Mouse (Mus musculus): ENCODE results near the gene Olfr1404. TPM values are rescaled to one million over a fixed set of nuclear protein-coding genes. Genes with fewer than 3 reads are reported as not detected.
"Not testable (repeated sequence)": the region's sequence is repeated elsewhere in the genome, so short reads cannot be mapped to it uniquely, and the experiment has no call there.

Gene Olfr1404
- not detected in 2 replicates for polyA plus RNA-seq (2012; ENCODE audit: insufficient read depth, insufficient read length, low replicate concordance, missing spikeins)

- 91% methylated on average over 5 of the region's 5 CpGs for WGBS
- Histone ChIP-seq H3K4me3 (ENCODE audit: insufficient read depth, low read depth, low read length) (no peak within 1 kb of the TSS), H3K4me1 (ENCODE audit: control insufficient read depth, insufficient read depth, low read length) (no peaks in the 10 kb centered on the region), H3K27ac (ENCODE audit: insufficient read depth, low read depth, low read length) (no peak within 1 kb of the TSS)
- TF ChIP-seq POLR2A (IDR thresholded peaks at IDR 0.05; ENCODE audit: insufficient read depth, low read depth, low read length) (no peak), CTCF (IDR thresholded peaks at IDR 0.05; ENCODE audit: insufficient read depth, low read depth, low read length) (no peak)
These were observed at the start of gene Olfr1404 for GRCm38 (mm10) chr1:173212092-173212491. Gene Olfr1404, plus strand, starts transcription at chr1:173212392.

GRCm38 (mm10) chr1:173174154-173174842 is 37.9 kb upstream of the Olfr1404 start:
- Histone ChIP-seq H3K27ac (ENCODE audit: insufficient read depth, low read depth, low read length) (no peak overlapping the region), H3K4me3 (ENCODE audit: insufficient read depth, low read depth, low read length) (no peak overlapping the region), H3K4me1 (ENCODE audit: control insufficient read depth, insufficient read depth, low read length) (no peaks in the 10 kb centered on the region)
- TF ChIP-seq CTCF (IDR thresholded peaks at IDR 0.05; ENCODE audit: insufficient read depth, low read depth, low read length) = no peak
- no peak for TF ChIP-seq POLR2A (IDR thresholded peaks at IDR 0.05; ENCODE audit: insufficient read depth, low read depth, low read length)

GRCm38 (mm10) chr1:173190540-173190939 is 21.7 kb upstream of the Olfr1404 start, which contains the start of gene Olfr1406:
Gene Olfr1406, minus strand, starts transcription at chr1:173190640.
- TF ChIP-seq CTCF (IDR thresholded peaks at IDR 0.05; ENCODE audit: insufficient read depth, low read depth, low read length) (no peak), POLR2A (IDR thresholded peaks at IDR 0.05; ENCODE audit: insufficient read depth, low read depth, low read length) (no peak)
- Histone ChIP-seq H3K4me3 (ENCODE audit: insufficient read depth, low read depth, low read length) (no peak within 1 kb of the TSS), H3K27ac (ENCODE audit: insufficient read depth, low read depth, low read length) (no peak within 1 kb of the TSS), H3K4me1 (ENCODE audit: control insufficient read depth, insufficient read depth, low read length) (no peaks in the 10 kb centered on the region)
- 51% methylated on average over 3 of the region's 3 CpGs for WGBS

GRCm38 (mm10) chr1:173192059-173192458 is 20.1 kb upstream of the Olfr1404 start:
- TF ChIP-seq CTCF (IDR thresholded peaks at IDR 0.05; ENCODE audit: insufficient read depth, low read depth, low read length) = no peak
- no peak for TF ChIP-seq POLR2A (IDR thresholded peaks at IDR 0.05; ENCODE audit: insufficient read depth, low read depth, low read length)
- Histone ChIP-seq H3K4me3 (ENCODE audit: insufficient read depth, low read depth, low read length) (no peak overlapping the region), H3K27ac (ENCODE audit: insufficient read depth, low read depth, low read length) (no peak overlapping the region), H3K4me1 (ENCODE audit: control insufficient read depth, insufficient read depth, low read length) (no peaks in the 10 kb centered on the region)
- WGBS = 79% methylated on average over 3 of the region's 3 CpGs

- H3K4me1 ChIP-seq (ENCODE audit: control insufficient read depth, insufficient read depth, low read length) = no peaks in the 10 kb centered on the region
- H3K27ac ChIP-seq (ENCODE audit: insufficient read depth, low read depth, low read length) = no peak overlapping the region
- H3K4me3 ChIP-seq (ENCODE audit: insufficient read depth, low read depth, low read length) = no peak overlapping the region
- WGBS = 90% methylated on average over 2 of the region's 2 CpGs
- TF ChIP-seq POLR2A (IDR thresholded peaks at IDR 0.05; ENCODE audit: insufficient read depth, low read depth, low read length) (no peak), CTCF (IDR thresholded peaks at IDR 0.05; ENCODE audit: insufficient read depth, low read depth, low read length) (no peak)
These were observed 15.8 kb upstream of the Olfr1404 start for GRCm38 (mm10) chr1:173196359-173196758.

GRCm38 (mm10) chr1:173197508-173197907 is 14.7 kb upstream of the Olfr1404 start, which contains the start of gene Olfr218:
Gene Olfr218, plus strand, starts transcription at chr1:173197808.
- no peak for TF ChIP-seq POLR2A (IDR thresholded peaks at IDR 0.05; ENCODE audit: insufficient read depth, low read depth, low read length)
- WGBS = 46% methylated on average over 5 of the region's 5 CpGs
- Histone ChIP-seq H3K4me1 (ENCODE audit: control insufficient read depth, insufficient read depth, low read length) (no peaks in the 10 kb centered on the region), H3K27ac (ENCODE audit: insufficient read depth, low read depth, low read length) (no peak within 1 kb of the TSS), H3K4me3 (ENCODE audit: insufficient read depth, low read depth, low read length) (no peak within 1 kb of the TSS)

GRCm38 (mm10) chr1:173216481-173216880 is 4.3 kb downstream of the Olfr1404 start:
- Histone ChIP-seq H3K4me3 (ENCODE audit: insufficient read depth, low read depth, low read length) (no peak overlapping the region), H3K4me1 (ENCODE audit: control insufficient read depth, insufficient read depth, low read length) (no peaks in the 10 kb centered on the region), H3K27ac (ENCODE audit: insufficient read depth, low read depth, low read length) (no peak overlapping the region)
- TF ChIP-seq CTCF (IDR thresholded peaks at IDR 0.05; ENCODE audit: insufficient read depth, low read depth, low read length) (no peak), POLR2A (IDR thresholded peaks at IDR 0.05; ENCODE audit: insufficient read depth, low read depth, low read length) (no peak)
- 95% methylated on average over 3 of the region's 3 CpGs for WGBS

- TF ChIP-seq CTCF (IDR thresholded peaks at IDR 0.05; ENCODE audit: insufficient read depth, low read depth, low read length) = no peak
- TF ChIP-seq POLR2A (IDR thresholded peaks at IDR 0.05; ENCODE audit: insufficient read depth, low read depth, low read length) = no peak
- 80% methylated on average over 2 of the region's 2 CpGs for WGBS
- Histone ChIP-seq H3K4me3 (ENCODE audit: insufficient read depth, low read depth, low read length) (no peak within 1 kb of the TSS), H3K4me1 (ENCODE audit: control insufficient read depth, insufficient read depth, low read length) (no peaks in the 10 kb centered on the region), H3K27ac (ENCODE audit: insufficient read depth, low read depth, low read length) (no peak within 1 kb of the TSS)
These were observed 14.9 kb downstream of the Olfr1404 start, which contains the start of gene Fcer1a for GRCm38 (mm10) chr1:173227081-173227480. Gene Fcer1a, minus strand, starts transcription at chr1:173227214.

GRCm38 (mm10) chr1:173237004-173237403 is 24.8 kb downstream of the Olfr1404 start:
- WGBS = 88% methylated on average over 1 of the region's 1 CpGs
- not testable (repeated sequence) for H3K27ac ChIP-seq (ENCODE audit: insufficient read depth, low read depth, low read length); H3K4me3 ChIP-seq (ENCODE audit: insufficient read depth, low read depth, low read length); H3K4me1 ChIP-seq (ENCODE audit: control insufficient read depth, insufficient read depth, low read length)
